Mouse (Mus musculus): ENCODE results near the gene St3gal6.
A peak's percentile ranks its signal among the peaks of the same experiment; 100 is the strongest.
"Not testable (repeated sequence)": the region's sequence is repeated elsewhere in the genome, so short reads cannot be mapped to it uniquely, and the experiment has no call there.

St3gal6 gene

GRCm38 (mm10) chr16:58475544-58476154 is 48.4 kb downstream of the St3gal6 start:
- no peak for DNase-seq (ENCODE audit: low read depth)

GRCm38 (mm10) chr16:58474875-58475274 is 49.2 kb downstream of the St3gal6 start:
- DNase-seq (ENCODE audit: low read depth), result no peak

GRCm38 (mm10) chr16:58470841-58471240 is 53.2 kb downstream of the St3gal6 start:
- no peak for DNase-seq (ENCODE audit: low read depth)

GRCm38 (mm10) chr16:58470061-58470460 is 54.0 kb downstream of the St3gal6 start:
- DNase-seq (ENCODE audit: low read depth), result no peak

- DNase-seq (ENCODE audit: low read depth), result no peak
These were observed 58.6 kb downstream of the St3gal6 start for GRCm38 (mm10) chr16:58465412-58465811.

- DNase-seq (ENCODE audit: low read depth), result no peak
These were observed 60.0 kb downstream of the St3gal6 start for GRCm38 (mm10) chr16:58464051-58464450.

DNA sequence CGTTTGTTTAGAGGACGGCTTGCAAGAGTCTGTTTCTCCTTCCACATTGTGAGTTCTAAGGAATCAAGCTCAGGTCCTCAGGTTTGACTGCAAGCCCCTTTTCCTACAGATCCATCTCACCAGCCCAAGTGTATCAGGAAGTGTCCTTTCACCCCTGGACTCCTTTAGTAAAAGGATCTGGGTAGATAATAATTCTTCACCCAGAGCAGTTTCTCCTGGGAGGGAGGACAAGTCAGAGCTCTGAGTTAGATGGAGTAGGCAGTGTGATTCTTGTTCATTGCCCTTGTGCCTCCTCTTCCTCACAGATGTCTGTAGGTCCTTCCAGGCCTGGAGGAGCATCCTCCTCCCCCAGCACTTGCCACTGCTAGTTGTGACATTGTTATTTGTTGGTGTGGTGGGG is 61.5 kb downstream of the St3gal6 start:
- no peak for DNase-seq (ENCODE audit: low read depth)

DNA sequence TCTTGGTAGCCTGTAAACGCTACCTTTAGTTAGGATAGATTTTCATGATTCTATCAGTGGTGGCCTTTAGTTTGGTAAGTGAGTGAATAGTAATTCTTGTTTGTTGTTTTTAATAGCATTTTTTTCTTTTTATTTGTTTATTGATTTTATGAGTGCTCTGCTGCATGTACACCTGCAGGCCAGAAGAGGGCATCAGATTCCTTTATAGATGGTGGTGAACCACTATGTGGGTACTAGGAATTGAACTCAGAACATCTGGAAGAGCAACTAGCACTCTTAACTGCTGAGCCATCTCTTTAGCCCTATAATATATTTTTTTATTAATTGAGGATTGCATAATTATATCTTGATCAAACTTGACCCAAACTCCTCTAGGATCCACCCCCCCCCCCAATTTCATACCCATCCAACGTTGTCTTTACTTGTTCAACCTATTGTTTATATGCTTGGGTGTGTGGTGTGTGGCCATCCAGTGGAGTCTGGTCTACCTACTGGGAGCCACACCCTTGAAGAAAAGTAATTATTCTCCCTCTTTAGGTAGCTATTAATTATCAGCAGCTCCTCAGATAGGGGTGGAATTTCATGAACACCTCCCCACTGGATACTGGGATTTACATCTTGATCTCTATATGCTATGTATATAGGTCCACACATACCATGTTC is 62.1 kb downstream of the St3gal6 start:
- DNase-seq (ENCODE audit: low read depth), result peak; percentile 21

- no peak for DNase-seq (ENCODE audit: low read depth)
These were observed 63.7 kb downstream of the St3gal6 start for GRCm38 (mm10) chr16:58460386-58460785.

DNA sequence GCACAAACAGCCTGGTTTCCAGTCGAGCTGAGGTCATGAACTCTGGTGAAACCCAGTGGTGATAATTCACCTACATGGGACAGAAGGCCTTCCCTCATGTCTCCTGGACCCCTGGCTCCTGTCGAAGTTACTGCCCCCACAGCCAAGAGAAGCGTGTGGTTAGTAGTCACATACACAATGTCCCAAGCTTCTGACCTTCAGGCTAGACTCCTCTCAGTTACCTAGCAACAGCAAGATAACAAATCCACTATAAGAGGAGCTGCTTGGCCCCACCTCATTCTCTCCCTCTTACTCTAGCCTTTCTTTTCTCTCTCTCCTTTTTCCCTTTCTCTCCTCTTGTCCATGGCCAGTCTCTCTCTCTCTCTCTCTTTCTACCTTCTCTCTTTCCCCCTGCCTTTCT is 64.1 kb downstream of the St3gal6 start:
- not testable (repeated sequence) for DNase-seq (ENCODE audit: low read depth)

DNA sequence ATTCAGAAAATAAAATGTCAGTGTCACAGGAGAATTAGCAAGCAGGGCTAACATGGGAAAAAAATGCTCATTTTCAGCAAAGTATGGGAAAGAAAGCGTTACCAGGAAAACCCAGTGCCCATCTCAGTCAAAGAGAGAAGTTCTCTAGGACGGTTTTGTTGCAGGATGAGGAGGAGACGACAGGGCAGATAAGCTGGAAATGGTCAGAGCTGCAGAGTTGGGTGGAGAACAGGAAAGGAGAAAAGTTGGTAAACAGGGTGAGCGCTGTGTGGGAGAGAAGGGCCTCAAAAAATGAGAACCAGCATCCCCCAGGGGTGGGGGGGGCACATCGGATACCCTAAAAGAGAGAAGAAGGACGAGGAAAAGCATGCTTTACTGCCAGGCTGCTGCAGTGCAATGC is 67.1 kb downstream of the St3gal6 start:
- no peak for DNase-seq (ENCODE audit: low read depth)

DNA sequence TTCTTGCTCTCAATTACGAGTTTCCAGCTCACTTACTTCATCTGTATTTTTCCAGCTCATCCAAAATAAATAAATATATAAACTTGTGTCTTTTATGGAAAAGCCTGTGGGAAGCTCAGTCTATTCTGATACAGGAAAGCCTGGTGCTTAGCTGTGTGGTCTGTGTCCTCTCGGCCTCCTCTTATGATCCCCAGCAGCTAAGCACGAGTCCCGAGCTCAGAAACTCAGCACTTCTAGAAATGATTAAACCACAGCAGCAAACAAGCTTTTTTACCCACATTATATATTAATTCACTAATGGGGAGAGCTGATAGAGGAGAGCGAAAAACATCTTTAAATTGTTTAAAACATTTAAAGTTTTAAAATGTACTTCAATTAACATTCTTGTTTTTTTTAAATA is 67.6 kb downstream of the St3gal6 start:
- DNase-seq (ENCODE audit: low read depth), result no peak

DNA sequence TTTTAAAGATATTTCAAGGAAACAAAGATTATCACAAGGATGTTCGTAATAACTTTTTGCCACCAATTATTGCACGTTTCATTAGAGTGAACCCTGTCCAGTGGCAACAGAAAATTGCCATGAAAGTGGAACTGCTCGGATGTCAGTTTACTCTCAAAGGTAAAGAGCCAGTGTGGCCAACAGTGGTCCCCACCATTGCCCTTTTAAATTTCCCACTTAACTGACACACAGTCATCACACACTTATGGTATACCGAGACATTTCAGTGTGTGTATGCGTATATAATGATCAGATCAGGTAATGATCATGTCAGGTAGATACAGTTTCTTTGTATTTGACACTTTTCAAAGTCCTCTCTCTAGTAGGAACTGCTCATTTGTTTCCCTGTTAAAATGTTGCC is 68.9 kb downstream of the St3gal6 start:
- DNase-seq (ENCODE audit: low read depth), result no peak

DNA sequence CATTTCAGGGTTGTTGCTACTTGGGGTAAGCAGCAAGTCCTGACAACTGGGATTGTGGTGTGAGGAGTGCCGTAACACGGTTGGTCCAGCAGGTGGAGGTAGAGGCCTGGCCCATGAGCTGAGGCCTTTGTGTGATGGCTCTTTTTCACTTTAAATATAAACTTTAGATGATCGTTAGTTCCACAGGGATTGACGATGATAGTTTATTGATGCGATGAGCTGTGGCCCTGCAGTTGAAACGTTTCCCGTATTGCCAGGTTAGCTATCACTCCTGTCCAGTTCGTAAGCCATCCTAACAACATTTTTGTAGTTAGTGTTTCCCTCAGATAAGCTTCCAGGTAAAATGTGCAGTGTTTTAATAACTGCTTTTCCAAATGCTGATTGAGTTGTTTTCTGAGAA is 69.4 kb downstream of the St3gal6 start:
- peak; percentile 72 for DNase-seq (ENCODE audit: low read depth)

DNA sequence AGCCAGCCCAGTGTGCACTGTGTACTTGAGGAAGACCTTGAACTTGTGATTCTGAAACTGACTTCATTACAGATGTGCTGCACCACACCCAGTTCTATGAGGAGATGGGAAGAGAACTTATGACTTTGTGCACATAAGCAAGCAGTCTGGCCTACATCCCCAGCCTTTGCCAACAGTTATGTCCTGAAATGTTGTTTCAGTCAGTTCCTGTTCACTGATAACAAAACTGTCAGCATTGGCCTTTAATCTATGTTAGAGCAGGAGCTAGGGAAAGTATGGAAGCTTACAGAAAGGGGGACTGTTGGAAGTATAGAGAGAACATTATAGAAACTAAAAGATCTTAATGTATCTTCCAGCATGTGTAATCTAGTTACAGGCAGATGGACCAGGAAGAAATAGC is 70.2 kb downstream of the St3gal6 start:
- no peak for DNase-seq (ENCODE audit: low read depth)

DNA sequence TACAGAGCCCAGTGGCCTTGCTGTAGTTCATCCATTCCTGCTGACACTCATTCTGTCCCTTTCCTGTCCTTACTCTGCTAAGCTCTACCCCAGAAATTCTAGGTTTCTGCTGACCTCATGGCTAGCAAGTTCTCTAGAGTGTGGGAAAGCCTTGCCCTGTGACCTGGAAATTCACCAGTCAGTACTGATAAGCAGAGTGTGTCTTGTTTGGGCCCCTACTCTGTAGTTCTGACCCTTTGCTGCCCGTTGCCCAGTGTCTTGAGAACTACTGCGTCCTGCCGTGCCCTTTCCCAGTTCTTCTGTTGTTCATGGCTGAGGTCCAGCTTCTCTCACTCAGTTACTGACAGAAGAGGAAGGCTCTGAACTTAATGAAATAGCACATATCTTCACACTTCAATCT is 70.9 kb downstream of the St3gal6 start:
- DNase-seq (ENCODE audit: low read depth), result no peak

DNA sequence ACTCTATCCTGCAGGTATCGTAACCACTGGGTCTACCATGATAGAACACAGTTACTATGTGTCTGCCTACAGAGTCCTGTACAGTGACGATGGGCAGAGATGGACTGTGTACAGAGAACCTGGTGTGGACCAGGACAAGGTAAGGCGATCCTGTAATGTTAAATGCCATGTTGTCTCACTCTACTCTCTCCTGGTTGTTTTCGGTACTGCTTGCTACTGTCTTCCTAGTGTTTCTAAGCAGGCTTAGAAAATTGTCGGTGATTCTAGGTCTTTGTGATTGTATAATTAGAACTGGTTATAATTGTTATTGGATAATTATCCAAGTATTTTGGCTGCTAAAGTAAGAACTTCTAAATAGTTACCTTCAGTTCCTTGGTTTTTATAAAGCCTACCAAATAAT is 72.4 kb downstream of the St3gal6 start:
- DNase-seq (ENCODE audit: low read depth), result no peak

DNA sequence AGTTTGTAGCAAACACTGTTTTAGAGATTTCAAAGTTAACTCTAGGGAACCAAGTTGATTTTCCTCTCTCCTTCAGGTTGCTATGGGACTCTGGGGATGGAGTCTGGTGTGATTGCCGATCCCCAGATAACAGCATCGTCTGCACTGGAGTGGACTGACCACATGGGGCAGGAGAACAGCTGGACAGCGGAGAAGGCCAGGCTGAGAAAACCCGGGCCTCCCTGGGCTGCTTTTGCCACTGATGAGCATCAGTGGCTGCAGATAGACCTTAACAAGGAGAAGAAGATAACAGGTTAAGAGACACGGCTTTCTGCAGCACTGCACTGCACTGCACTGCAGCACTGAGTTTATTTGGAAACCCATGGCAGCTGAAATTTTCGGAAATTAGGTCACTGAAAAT is 73.4 kb downstream of the St3gal6 start:
- no peak for DNase-seq (ENCODE audit: low read depth)

DNA sequence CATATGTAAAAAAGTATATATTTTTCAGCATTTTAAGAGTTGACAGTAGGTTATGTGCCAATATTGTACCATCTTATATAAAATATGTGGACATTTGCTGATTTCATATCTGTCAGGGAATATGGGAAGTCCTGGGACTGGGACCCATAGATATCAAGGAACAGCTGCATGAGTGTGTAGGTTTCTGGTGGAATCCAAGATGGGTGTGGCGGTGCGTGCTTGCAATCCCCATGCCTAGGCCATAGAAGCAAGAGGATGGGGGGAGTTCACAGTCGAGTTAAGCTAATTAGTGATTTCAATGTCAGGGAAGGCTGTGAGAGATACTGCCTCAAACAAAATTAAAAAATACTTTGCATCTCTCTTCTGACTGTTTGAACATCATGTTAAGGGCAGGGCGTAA is 75.0 kb downstream of the St3gal6 start:
- DNase-seq (ENCODE audit: low read depth), result no peak

GRCm38 (mm10) chr16:58446281-58447259 is 77.5 kb downstream of the St3gal6 start:
- DNase-seq (ENCODE audit: low read depth), result no peak

DNA sequence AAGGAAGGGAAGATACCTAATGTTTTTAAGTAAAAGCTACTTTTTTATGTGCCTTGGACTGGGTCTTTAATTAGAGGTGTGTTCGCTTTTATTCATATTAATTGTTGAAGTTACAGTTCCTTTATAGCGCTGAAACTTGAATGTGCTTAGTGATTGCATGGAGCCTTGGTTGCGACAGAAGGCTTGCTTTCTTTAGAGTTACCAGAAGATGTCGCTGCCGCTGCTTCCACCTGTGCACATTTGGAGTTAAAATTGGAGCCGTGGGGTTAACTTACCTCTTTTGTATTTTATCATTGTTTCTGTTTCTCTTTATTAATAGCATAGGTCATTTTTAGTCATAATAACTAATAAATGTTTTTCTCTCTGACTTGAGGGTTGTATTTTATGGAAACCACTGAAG is 79.3 kb downstream of the St3gal6 start:
- no peak for DNase-seq (ENCODE audit: low read depth)

DNA sequence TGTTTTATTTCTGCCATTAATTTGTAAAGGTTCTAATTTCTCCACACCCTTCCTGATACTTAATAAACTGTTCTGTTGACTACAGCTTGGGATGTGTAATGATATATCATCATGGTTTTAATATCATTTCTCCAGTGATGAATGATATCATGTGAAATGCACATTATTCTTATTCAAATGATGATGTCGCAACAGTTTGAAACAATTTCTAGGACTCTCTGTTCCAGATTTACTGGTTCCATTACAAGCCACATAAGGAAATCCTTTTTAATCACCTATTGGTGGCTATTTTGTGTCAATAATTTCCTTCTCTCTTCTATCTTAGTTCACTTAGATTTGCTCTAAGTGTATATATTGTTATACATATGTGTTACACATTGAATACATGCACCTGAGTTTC is 91.7 kb downstream of the St3gal6 start:
- DNase-seq (ENCODE audit: low read depth), result no peak

DNA sequence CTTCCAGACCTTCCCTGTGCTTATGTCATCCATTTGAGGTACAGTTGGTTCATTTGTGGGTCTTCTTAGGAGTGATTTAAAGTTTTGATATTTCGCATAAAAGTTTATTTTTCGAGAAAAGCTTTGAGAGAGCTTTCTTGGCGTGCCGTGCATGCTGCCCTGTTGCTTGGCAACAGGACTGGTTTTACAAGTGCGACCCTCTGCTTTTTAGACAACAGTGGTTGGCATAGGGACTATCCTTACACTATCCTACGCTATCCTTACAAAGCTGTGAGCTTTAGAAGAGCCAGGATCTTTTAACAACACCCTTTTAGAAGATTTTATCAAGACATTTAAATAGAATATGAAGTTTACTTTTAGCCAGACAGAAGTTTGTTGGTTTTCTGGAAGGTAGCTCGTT is 93.8 kb downstream of the St3gal6 start:
- DNase-seq (ENCODE audit: low read depth), result no peak
